Mouse (Mus musculus) forebrain, embryonic 14.5 days (tissue): ENCODE measurements around the gene Slco6d1. TPM values are rescaled to one million over a fixed set of nuclear protein-coding genes. Genes with fewer than 3 reads are reported as not detected.
"Not testable (repeated sequence)": the region's sequence is repeated elsewhere in the genome, so short reads cannot be mapped to it uniquely, and the experiment has no call there.

ENCODE experiments used
- ATAC-seq: fragments of 200-750 bp; cut with Nextera tagmentation; 2 replicates; pipeline ENCODE4 v1.8.0; 2017; ENCODE audit warnings: mild to moderate bottlenecking, moderate library complexity
- DNase-seq: peaks from one replicate; pipeline ENCODE4 v3.0.0-alpha.2; 2015; ENCODE audit warnings: low spot score
- H3K27ac ChIP-seq: fragments of 300-500 bp; sonication (generic); 2 replicates; pipeline ENCODE4 v1.5.1; 2014; ENCODE audit warnings: low read depth, mild to moderate bottlenecking, control low read depth, low read length, moderate library complexity
- H3K27me3 ChIP-seq: fragments of 300-500 bp; sonication (generic); replicated peaks from 2 replicates; pipeline ENCODE4 v1.6.1; 2014; ENCODE audit warnings: low read length, control low read depth, mixed read lengths; ENCODE audit not compliant: control insufficient read depth, insufficient read depth
- H3K36me3 ChIP-seq: fragments of 300-500 bp; sonication (generic); 2 replicates; pipeline ENCODE4 v1.6.1; 2014; ENCODE audit warnings: low read length, control low read depth; ENCODE audit not compliant: control insufficient read depth, insufficient read depth
- H3K4me1 ChIP-seq: fragments of 300-500 bp; sonication (generic); 2 replicates; pipeline ENCODE4 v1.6.1; 2014; ENCODE audit warnings: antibody characterized with exemption, low read length, control low read depth; ENCODE audit not compliant: control insufficient read depth, insufficient read depth
- H3K4me2 ChIP-seq: fragments of 300-500 bp; sonication (generic); 2 replicates; pipeline ENCODE4 v1.6.1; 2014; ENCODE audit warnings: mild to moderate bottlenecking, control low read depth, low read length
- H3K4me3 ChIP-seq: fragments of 300-500 bp; sonication (generic); 2 replicates; pipeline ENCODE4 v1.5.1; 2014; ENCODE audit warnings: low read depth, low read length, control low read depth
- H3K9ac ChIP-seq: fragments of 300-500 bp; sonication (generic); 2 replicates; pipeline ENCODE4 v1.6.1; 2014; ENCODE audit warnings: mild to moderate bottlenecking, low read length, control low read depth, moderate library complexity
- H3K9me3 ChIP-seq: fragments of 300-500 bp; sonication (generic); replicated peaks from 2 replicates; pipeline ENCODE4 v1.6.1; 2016; ENCODE audit warnings: low read length, control low read depth, mixed read lengths; ENCODE audit not compliant: control insufficient read depth
- WGBS: fragments of 180-500 bp; shearing (Covaris S2); extraction: QIAGEN DNeasy Blood & Tissue Kit; methylation state at CpG from one replicate; pipeline ENCODE4 v1.1.7; 2014; 5-methylcytosine and 5-hydroxymethylcytosine counted together
- polyA plus RNA-seq: library from polyadenylated mRNA; unstranded; fragments of >200 nt; fragmentation: Nextera tagmentation; extraction: Ambion mirVana; gene quantifications from 2 replicates; pipeline ENCODE4 v1.2.1, GENCODE M21; 2014

Gene Slco6d1
- not detected in 2 replicates for polyA plus RNA-seq

DNA sequence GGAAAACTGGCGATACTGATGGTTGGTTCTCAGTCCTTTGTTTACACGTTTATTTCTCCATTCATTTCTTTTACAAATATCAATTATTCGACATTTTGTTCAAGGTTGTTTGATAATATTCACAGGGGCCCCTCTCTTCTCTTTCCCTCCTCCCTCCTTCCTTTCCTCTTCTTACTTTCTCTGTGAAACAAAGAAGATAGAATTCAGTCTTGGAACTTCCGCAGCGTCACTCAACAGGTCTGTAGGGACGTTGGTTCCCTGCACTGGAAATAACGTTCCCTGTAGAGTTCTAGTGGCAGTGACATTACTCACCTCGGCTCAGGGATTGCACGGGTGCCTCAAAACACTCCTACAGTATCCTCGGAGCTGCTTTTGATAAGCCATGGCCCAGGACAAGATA, at the start of gene Slco6d1:
Gene Slco6d1, plus strand, starts transcription at position 301 of the 400 bp plus-strand sequence.
- no peak for ATAC-seq
- DNase-seq: no peak
- H3K27me3 ChIP-seq: no peaks in the 10 kb centered on the region
- no peak within 1 kb of the TSS for H3K4me2 ChIP-seq
- H3K27ac ChIP-seq: no peak within 1 kb of the TSS
- WGBS: 86% methylated on average over 10 of the region's 10 CpGs
- H3K9me3 ChIP-seq: no peaks in the 10 kb centered on the region
- H3K36me3 ChIP-seq: no peaks in the 10 kb centered on the region
- no peak within 1 kb of the TSS for H3K9ac ChIP-seq
- no peaks in the 10 kb centered on the region for H3K4me1 ChIP-seq
- no peak within 1 kb of the TSS for H3K4me3 ChIP-seq

DNA sequence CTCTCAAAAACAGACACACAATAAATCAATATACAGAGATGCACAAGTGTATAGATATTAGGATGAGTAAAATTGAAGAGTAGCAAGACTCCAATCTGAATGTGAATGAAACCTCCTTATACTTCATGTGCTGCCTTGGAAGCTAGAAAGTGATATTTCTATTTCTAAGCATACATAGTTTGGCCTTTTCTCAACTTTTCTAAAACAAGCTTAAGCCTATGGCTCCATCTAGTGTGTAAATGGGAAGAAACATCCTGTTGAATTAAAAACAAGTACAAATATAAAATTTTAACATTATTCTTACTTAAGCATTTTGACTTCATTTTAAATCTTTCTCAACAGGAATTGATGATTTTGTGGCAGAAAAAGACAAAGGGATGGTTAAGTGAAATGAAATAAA, 28.9 kb upstream of the Slco6d1 start:
- no peak overlapping the region for H3K4me3 ChIP-seq
- H3K4me1 ChIP-seq: no peaks in the 10 kb centered on the region
- H3K4me2 ChIP-seq: no peak overlapping the region
- H3K9ac ChIP-seq: no peak overlapping the region
- H3K27ac ChIP-seq: no peak overlapping the region
- no peak for ATAC-seq
- H3K27me3 ChIP-seq: no peaks in the 10 kb centered on the region
- DNase-seq: peak; percentile 71
- no peaks in the 10 kb centered on the region for H3K9me3 ChIP-seq
- H3K36me3 ChIP-seq: no peaks in the 10 kb centered on the region

DNA sequence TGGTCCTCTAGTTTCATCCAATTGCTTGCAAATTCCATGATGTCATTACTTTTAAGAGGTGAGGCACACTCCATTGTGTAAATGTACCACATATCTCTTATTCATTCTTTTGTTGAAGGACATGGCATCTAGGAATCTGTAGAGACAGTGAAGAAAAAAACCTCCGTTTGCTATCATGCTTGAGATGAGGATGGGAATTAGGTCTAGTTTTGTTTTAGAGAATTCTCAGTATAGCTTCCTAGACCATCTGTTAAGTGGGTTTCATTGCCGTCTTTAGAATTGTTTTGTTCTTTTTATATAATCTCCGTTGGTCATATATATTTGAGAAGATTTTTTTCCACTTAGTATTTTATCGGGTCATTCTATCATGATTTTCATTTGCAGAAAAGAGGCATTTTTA, 27.0 kb downstream of the Slco6d1 start:
- no peaks in the 10 kb centered on the region for H3K9me3 ChIP-seq
- DNase-seq (no peak), ATAC-seq (no peak)
- H3K4me2 ChIP-seq: no peak overlapping the region
- H3K36me3 ChIP-seq: no peaks in the 10 kb centered on the region
- H3K4me1 ChIP-seq: no peaks in the 10 kb centered on the region
- no peaks in the 10 kb centered on the region for H3K27me3 ChIP-seq
- H3K9ac ChIP-seq: no peak overlapping the region
- WGBS: 80% methylated on average over 4 of the region's 4 CpGs
- H3K4me3 ChIP-seq: no peak overlapping the region
- no peak overlapping the region for H3K27ac ChIP-seq

DNA sequence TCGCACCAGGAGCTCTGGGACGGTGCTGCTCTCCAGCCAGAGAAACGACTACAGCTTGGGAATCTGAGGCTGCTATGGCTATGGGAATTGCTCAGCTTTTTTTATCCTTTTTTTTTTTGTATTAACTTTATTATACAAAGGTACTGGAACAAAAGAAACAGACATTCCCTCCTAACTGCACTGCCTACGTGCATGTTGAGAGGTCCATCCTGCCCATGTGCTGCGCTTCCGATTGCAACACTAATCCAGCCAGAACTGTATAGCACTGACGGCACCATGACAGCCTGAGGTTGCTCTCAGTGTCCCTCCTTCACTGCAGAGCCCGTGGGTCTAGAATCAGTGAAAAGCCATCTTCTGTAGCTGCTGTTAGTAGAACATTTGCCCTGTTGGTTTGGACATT, 38.3 kb downstream of the Slco6d1 start:
- not testable (repeated sequence) for H3K9ac ChIP-seq, H3K4me2 ChIP-seq, DNase-seq, ATAC-seq, H3K27me3 ChIP-seq, H3K36me3 ChIP-seq, H3K4me3 ChIP-seq, H3K27ac ChIP-seq, H3K4me1 ChIP-seq, H3K9me3 ChIP-seq
- 90% methylated on average over 8 of the region's 8 CpGs for WGBS

DNA sequence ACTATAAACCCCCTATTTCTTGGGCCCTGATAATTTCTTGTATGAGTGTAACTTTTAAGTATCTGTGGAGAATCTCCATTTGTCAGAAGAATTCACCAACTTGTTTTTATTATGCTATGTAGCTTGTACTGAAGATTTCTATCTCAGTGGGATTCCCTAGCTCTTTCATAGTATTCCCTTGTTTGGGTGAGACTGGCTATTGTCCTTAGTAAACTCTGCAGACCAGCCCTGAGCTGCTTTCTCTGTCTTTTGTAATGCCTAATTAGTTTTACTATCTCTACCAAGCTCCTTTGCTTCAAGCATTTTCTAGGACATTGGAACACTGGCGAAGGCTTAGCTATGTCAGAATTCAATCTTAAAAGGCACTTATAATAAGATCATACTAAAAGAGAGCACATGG, 55.5 kb downstream of the Slco6d1 start:
- WGBS: 76% methylated on average over 1 of the region's 1 CpGs
- not testable (repeated sequence) for ATAC-seq, DNase-seq, H3K9ac ChIP-seq, H3K4me2 ChIP-seq, H3K27me3 ChIP-seq, H3K4me1 ChIP-seq, H3K9me3 ChIP-seq, H3K36me3 ChIP-seq, H3K27ac ChIP-seq, H3K4me3 ChIP-seq

DNA sequence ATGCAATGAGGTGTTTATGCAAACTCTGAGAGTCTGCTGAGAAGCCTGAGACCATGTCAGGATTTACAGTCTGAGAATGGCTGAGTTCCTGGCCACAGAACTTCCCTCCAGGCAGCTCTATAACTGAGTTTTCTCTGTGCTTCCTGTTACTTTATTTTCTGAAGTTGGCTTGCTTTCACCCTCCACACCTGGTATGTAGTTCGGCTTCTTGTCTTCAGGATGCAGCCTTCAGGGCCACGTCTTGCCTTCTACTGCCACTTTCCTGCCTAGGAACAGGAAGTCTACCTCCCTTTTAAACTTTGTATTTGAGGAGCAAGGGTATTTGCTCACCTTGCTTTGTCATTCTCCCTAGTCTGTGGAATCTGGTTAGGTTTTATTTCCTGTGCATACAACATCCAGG, 58.3 kb downstream of the Slco6d1 start:
- 81% methylated on average over 2 of the region's 2 CpGs for WGBS
- Histone ChIP-seq H3K9me3 (no peaks in the 10 kb centered on the region), H3K4me1 (no peaks in the 10 kb centered on the region), H3K4me3 (no peak overlapping the region), H3K9ac (no peak overlapping the region), H3K27ac (no peak overlapping the region), H3K27me3 (no peaks in the 10 kb centered on the region), H3K4me2 (no peak overlapping the region), H3K36me3 (no peaks in the 10 kb centered on the region)
- ATAC-seq (no peak), DNase-seq (no peak)

DNA sequence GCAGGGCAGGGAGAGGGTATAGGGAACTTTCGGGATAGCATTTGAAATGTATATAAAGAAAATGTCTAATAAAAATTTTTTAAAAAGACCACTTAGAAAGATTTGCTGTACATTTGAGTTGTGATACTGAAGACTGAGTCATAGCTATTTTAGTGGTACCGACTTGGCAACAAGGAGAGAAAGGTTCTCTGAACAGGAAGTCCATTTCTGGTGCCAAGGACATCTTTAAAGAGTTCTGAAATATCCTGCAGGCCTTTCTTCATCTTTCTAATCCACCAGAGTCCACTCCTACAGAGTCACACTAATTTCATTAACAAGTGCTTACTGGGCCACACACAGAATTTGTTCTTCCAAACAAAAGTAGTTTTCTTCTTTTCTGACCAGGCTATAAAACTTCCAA, 85.1 kb downstream of the Slco6d1 start:
- whole genome bisulfite sequencing: 85% methylated on average over 2 of the region's 2 CpGs
- H3K9ac ChIP-seq: no peak overlapping the region
- no peaks in the 10 kb centered on the region for H3K4me1 ChIP-seq
- H3K9me3 ChIP-seq: no peaks in the 10 kb centered on the region
- no peak overlapping the region for H3K4me3 ChIP-seq
- no peaks in the 10 kb centered on the region for H3K36me3 ChIP-seq
- no peak overlapping the region for H3K27ac ChIP-seq
- H3K4me2 ChIP-seq: no peak overlapping the region
- DNase-seq (no peak), ATAC-seq (no peak)
- H3K27me3 ChIP-seq: no peaks in the 10 kb centered on the region

DNA sequence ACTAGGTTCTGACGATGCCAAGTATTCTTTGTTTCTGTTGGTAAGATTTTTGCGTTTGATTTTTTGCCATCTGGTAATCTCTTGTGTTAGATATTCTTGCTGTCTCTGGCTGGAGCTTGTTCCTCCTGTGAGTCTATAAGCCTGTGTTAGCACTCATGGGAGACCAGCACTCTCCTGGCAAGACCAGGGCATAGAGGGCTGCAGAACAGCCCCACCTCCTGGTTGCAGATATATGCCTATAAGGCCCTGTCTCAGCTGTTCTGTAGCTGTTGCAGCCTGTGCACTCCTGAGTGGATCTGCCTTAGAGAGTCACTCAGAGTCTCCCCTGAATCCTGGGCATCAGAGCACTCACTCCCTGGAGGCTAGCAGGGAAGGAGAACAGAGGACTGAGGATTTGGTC, 102.1 kb downstream of the Slco6d1 start:
- ATAC-seq: peak; percentile 50; the same call in 1 of the 2 replicates
- no peaks in the 10 kb centered on the region for H3K36me3 ChIP-seq
- H3K4me3 ChIP-seq: no peak overlapping the region
- 76% methylated on average over 2 of the region's 2 CpGs for WGBS
- peak; percentile 10 for DNase-seq
- no peak overlapping the region for H3K4me2 ChIP-seq
- no peaks in the 10 kb centered on the region for H3K27me3 ChIP-seq
- no peak overlapping the region for H3K27ac ChIP-seq
- no peak overlapping the region for H3K9ac ChIP-seq
- H3K9me3 ChIP-seq: no peaks in the 10 kb centered on the region
- H3K4me1 ChIP-seq: no peaks in the 10 kb centered on the region

DNA sequence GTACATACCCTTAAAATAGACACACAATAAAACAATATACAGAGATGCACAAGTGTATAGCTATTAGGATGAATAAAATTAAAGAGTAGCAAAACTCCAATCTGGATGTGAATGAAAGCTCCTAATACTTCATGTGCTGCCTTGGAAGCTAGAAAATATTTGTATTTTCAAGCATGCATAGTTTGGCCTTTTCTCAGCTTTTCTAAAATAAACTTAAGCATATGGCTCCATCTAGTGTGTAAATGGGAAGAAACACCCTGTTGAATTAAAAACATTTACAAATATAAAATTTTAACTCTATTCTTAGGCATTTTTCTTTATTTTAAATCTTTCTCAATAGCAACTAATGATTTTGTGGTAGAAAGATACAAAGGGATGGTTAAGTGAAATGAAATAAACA, 102.6 kb downstream of the Slco6d1 start:
- H3K27me3 ChIP-seq: no peaks in the 10 kb centered on the region
- ATAC-seq: no peak
- peak; percentile 59 for DNase-seq

More for the DNA sequence above, 102.6 kb downstream of the Slco6d1 start:
- Histone ChIP-seq H3K9ac (no peak overlapping the region), H3K27ac (no peak overlapping the region), H3K9me3 (no peaks in the 10 kb centered on the region), H3K36me3 (no peaks in the 10 kb centered on the region), H3K4me2 (no peak overlapping the region), H3K4me1 (no peaks in the 10 kb centered on the region), H3K4me3 (no peak overlapping the region)
